Mouse (Mus musculus) lung, embryonic 14.5 days (tissue): ENCODE data around the gene Ercc1. TPM values are rescaled to one million over a fixed set of nuclear protein-coding genes. Genes with fewer than 3 reads are reported as not detected.

Experiments
- ATAC-seq: fragments of 200-750 bp; cut with Nextera tagmentation; 2 replicates; pipeline ENCODE4 v1.8.0; 2017; ENCODE audit warnings: mild to moderate bottlenecking, moderate TSS enrichment, moderate library complexity; ENCODE audit not compliant: insufficient read depth
- DNase-seq: peaks from one replicate; pipeline ENCODE4 v3.0.0-alpha.2; 2015
- H3K27ac ChIP-seq: fragments of 300-500 bp; sonication (generic); 2 replicates; pipeline ENCODE4 v1.5.1; 2014; ENCODE audit warnings: low read depth, mild to moderate bottlenecking, moderate library complexity
- H3K27me3 ChIP-seq: fragments of 300-500 bp; sonication (generic); 2 replicates; pipeline ENCODE4 v1.6.1; 2014; ENCODE audit warnings: low read length, control low read depth; ENCODE audit not compliant: insufficient read depth
- H3K36me3 ChIP-seq: fragments of 300-500 bp; sonication (generic); 2 replicates; pipeline ENCODE4 v1.6.1; 2014; ENCODE audit warnings: control low read depth; ENCODE audit not compliant: insufficient read depth
- H3K4me1 ChIP-seq: fragments of 300-500 bp; sonication (generic); 2 replicates; pipeline ENCODE4 v1.6.1; 2014; ENCODE audit warnings: antibody characterized with exemption, control low read depth; ENCODE audit not compliant: insufficient read depth
- H3K4me2 ChIP-seq: fragments of 300-500 bp; sonication (generic); 2 replicates; pipeline ENCODE4 v1.6.1; 2014; ENCODE audit warnings: mild to moderate bottlenecking
- H3K4me3 ChIP-seq: fragments of 300-500 bp; sonication (generic); 2 replicates; pipeline ENCODE4 v1.5.1; 2014; ENCODE audit warnings: low read depth, low read length
- H3K9ac ChIP-seq: fragments of 300-500 bp; sonication (generic); 2 replicates; pipeline ENCODE4 v1.6.1; 2014
- H3K9me3 ChIP-seq: fragments of 300-500 bp; sonication (generic); 2 replicates; pipeline ENCODE4 v1.6.1; 2016; ENCODE audit warnings: low read depth, low read length, control low read depth
- CTCF ChIP-seq: IDR thresholded peaks from 2 replicates; pipeline ENCODE4 v1.5.1; 2016; ENCODE audit warnings: antibody characterized with exemption, low read depth
- WGBS: fragments of 180-500 bp; shearing (Covaris S2); extraction: QIAGEN DNeasy Blood & Tissue Kit; methylation state at CpG from one replicate; pipeline ENCODE4 v1.1.7; 2014; 5-methylcytosine and 5-hydroxymethylcytosine counted together
- polyA plus RNA-seq: library from polyadenylated mRNA; unstranded; fragments of >200 nt; fragmentation: Nextera tagmentation; extraction: Ambion mirVana; gene quantifications from 2 replicates; pipeline ENCODE4 v1.2.1, GENCODE M21; 2014

The Ercc1 gene
- polyA plus RNA-seq, 1 experiment from 2014 or later = 90.5 TPM

GRCm38 (mm10) chr7:19327128-19327527 is 17.4 kb upstream of the Ercc1 start:
- peak overlapping the region; percentile 38 for H3K4me3 ChIP-seq
- ATAC-seq (peak; percentile 75), DNase-seq (peak; percentile 95)
- H3K4me1 ChIP-seq = peaks cover 11% of the 10 kb centered on the region
- peak overlapping the region; percentile 71 for H3K4me2 ChIP-seq
- H3K9me3 ChIP-seq = no peaks in the 10 kb centered on the region
- peak overlapping the region; percentile 87 for H3K27ac ChIP-seq
- H3K27me3 ChIP-seq = no peaks in the 10 kb centered on the region
- peak overlapping the region; percentile 33 for H3K9ac ChIP-seq
- no peaks in the 10 kb centered on the region for H3K36me3 ChIP-seq
- under 1% methylated on average over 22 of the region's 22 CpGs for WGBS
- TF ChIP-seq CTCF = no peak

GRCm38 (mm10) chr7:19327782-19328181 is 16.8 kb upstream of the Ercc1 start:
- ATAC-seq (no peak), DNase-seq (no peak)
- TF ChIP-seq CTCF = no peak
- Histone ChIP-seq H3K4me3 (no peak overlapping the region; the same call in 1 of the 2 replicates), H3K9me3 (no peaks in the 10 kb centered on the region), H3K27ac (no peak overlapping the region), H3K27me3 (no peaks in the 10 kb centered on the region), H3K36me3 (no peaks in the 10 kb centered on the region), H3K4me1 (peaks cover 11% of the 10 kb centered on the region), H3K9ac (no peak overlapping the region), H3K4me2 (peak overlapping the region; percentile 71; the same call in 1 of the 2 replicates)
- WGBS = 75% methylated on average over 5 of the region's 5 CpGs

- Histone ChIP-seq H3K27ac (no peak overlapping the region), H3K4me2 (no peak overlapping the region), H3K4me1 (peaks cover 11% of the 10 kb centered on the region), H3K36me3 (no peaks in the 10 kb centered on the region), H3K27me3 (no peaks in the 10 kb centered on the region), H3K9me3 (no peaks in the 10 kb centered on the region), H3K9ac (no peak overlapping the region), H3K4me3 (no peak overlapping the region)
- no peak for ATAC-seq
- peak; percentile 22 for DNase-seq
- TF ChIP-seq CTCF = peak; percentile 48
Observed at GRCm38 (mm10) chr7:19328425-19328824, 16.2 kb upstream of the Ercc1 start.

- WGBS = 67% methylated on average over 2 of the region's 2 CpGs
- no peaks in the 10 kb centered on the region; the same call in 1 of the 2 replicates for H3K4me1 ChIP-seq
- TF ChIP-seq CTCF = no peak
- H3K9ac ChIP-seq = no peak overlapping the region
- no peak for ATAC-seq
- no peaks in the 10 kb centered on the region for H3K9me3 ChIP-seq
- no peaks in the 10 kb centered on the region for H3K36me3 ChIP-seq
- no peak overlapping the region for H3K4me3 ChIP-seq
- no peak overlapping the region for H3K27ac ChIP-seq
- no peak overlapping the region for H3K4me2 ChIP-seq
- DNase-seq = no peak
- no peaks in the 10 kb centered on the region for H3K27me3 ChIP-seq
Observed at GRCm38 (mm10) chr7:19331910-19332309, 12.7 kb upstream of the Ercc1 start.

- ATAC-seq = peak; percentile 64
- no peak for TF ChIP-seq CTCF
- WGBS = under 1% methylated on average over 52 of the region's 52 CpGs
- Histone ChIP-seq H3K9me3 (no peaks in the 10 kb centered on the region), H3K27me3 (no peaks in the 10 kb centered on the region), H3K4me2 (peak overlapping the region; percentile 87), H3K36me3 (no peaks in the 10 kb centered on the region), H3K27ac (peak overlapping the region; percentile 76), H3K4me1 (no peaks in the 10 kb centered on the region), H3K4me3 (peak overlapping the region; percentile 58), H3K9ac (peak overlapping the region; percentile 75)
- peak; percentile 89 for DNase-seq
Observed at GRCm38 (mm10) chr7:19332709-19333352, 11.7 kb upstream of the Ercc1 start.

- Histone ChIP-seq H3K9me3 (no peaks in the 10 kb centered on the region), H3K27ac (no peak overlapping the region), H3K4me1 (no peaks in the 10 kb centered on the region), H3K4me3 (no peak overlapping the region), H3K27me3 (no peaks in the 10 kb centered on the region), H3K4me2 (no peak overlapping the region), H3K9ac (no peak overlapping the region), H3K36me3 (no peaks in the 10 kb centered on the region)
- 47% methylated on average over 3 of the region's 3 CpGs for WGBS
- TF ChIP-seq CTCF = no peak
- no peak for ATAC-seq
- peak; percentile 44 for DNase-seq
Observed at GRCm38 (mm10) chr7:19335583-19335982, 9.0 kb upstream of the Ercc1 start.

- Histone ChIP-seq H3K27me3 (peaks cover 8% of the 10 kb centered on the region), H3K9me3 (no peaks in the 10 kb centered on the region), H3K9ac (no peak overlapping the region), H3K4me3 (no peak overlapping the region), H3K27ac (no peak overlapping the region), H3K36me3 (no peaks in the 10 kb centered on the region), H3K4me1 (no peaks in the 10 kb centered on the region; the same call in 1 of the 2 replicates), H3K4me2 (no peak overlapping the region)
- DNase-seq = no peak
- WGBS = 51% methylated on average over 10 of the region's 10 CpGs
- no peak for ATAC-seq
- no peak for TF ChIP-seq CTCF
Observed at GRCm38 (mm10) chr7:19337122-19337521, 7.5 kb upstream of the Ercc1 start.

- no peak for ATAC-seq
- Histone ChIP-seq H3K4me3 (no peak overlapping the region), H3K27ac (no peak overlapping the region), H3K9me3 (no peaks in the 10 kb centered on the region), H3K36me3 (no peaks in the 10 kb centered on the region), H3K4me1 (no peaks in the 10 kb centered on the region; the same call in 1 of the 2 replicates), H3K27me3 (peaks cover 12% of the 10 kb centered on the region), H3K4me2 (no peak overlapping the region), H3K9ac (no peak overlapping the region)
- 56% methylated on average over 2 of the region's 2 CpGs for WGBS
- DNase-seq = no peak
- no peak for TF ChIP-seq CTCF
Observed at GRCm38 (mm10) chr7:19338060-19338459, 6.5 kb upstream of the Ercc1 start.
